Mouse (Mus musculus) G1E (cell line): ENCODE results near the gene Gm10643.

Experiments
- CTCF ChIP-seq: IDR thresholded peaks from 2 replicates; pipeline ENCODE4 v1.5.1; 2012; ENCODE audit warnings: low read depth, low read length, inconsistent platforms, mixed read lengths
- GATA1 ChIP-seq: IDR thresholded peaks from 2 replicates; pipeline ENCODE4 v1.6.1; 2012; ENCODE audit warnings: borderline replicate concordance, low read length, inconsistent platforms, mixed read lengths
- TAL1 ChIP-seq: conservative IDR thresholded peaks from 2 replicates; pipeline ENCODE4 v1.6.1; 2012; ENCODE audit warnings: low read depth, low read length, inconsistent platforms, mixed read lengths

- TF ChIP-seq CTCF (no peak), GATA1 (no peak), TAL1 (no peak)
Measured at GRCm38 (mm10) chr8:84083829-84084241, 18.9 kb upstream of the Gm10643 start.
